Mouse (Mus musculus) T-helper 2 cell (primary cell): Measurements from ENCODE around the gene Gm16503.
"Not testable (repeated sequence)": the region's sequence is repeated elsewhere in the genome, so short reads cannot be mapped to it uniquely, and the experiment has no call there.

ENCODE experiments used
- in situ Hi-C: fragments of 300-600 bp; cut with MboI, MseI; formaldehyde crosslinking; loops from one replicate; pipeline ENCODE4 v1.15.1; 2025; ENCODE audit warnings: high pct_unique_total_duplicates

Gm16503 gene

GRCm38 (mm10) chr4:147539918-147540317 is at the start of gene Gm16503:
Gm16503 (plus strand) TSS chr4:147540218.
- in situ Hi-C loops, result not testable (repeated sequence)

DNA sequence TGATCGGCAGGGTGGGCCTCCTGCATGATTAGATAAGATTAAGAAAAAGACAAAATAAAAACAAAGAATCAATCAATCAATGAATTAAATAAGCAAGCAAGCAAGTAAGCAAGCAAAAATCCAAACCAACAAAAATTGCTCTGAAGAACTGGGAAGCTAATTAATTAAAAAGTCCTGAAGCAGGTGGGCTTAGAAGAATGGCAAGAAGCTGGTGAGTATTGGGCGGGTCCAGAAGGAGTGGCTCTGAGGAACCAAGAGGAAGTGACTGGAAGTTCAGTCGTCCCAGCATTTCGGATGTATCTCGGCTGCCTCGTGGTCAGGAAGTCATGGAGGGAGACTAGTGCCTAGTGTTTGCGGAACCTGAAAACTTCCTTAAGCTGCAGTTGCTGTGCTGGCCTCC is 47.9 kb upstream of the Gm16503 start, which contains the start of gene Zfp982:
TSS of gene Zfp982 (plus strand) at position 301 of the 400 bp plus-strand sequence.
- in situ Hi-C loops, result not testable (repeated sequence)

- in situ Hi-C loops, result not testable (repeated sequence)
Measured at GRCm38 (mm10) chr4:147498772-147499613, 41.0 kb upstream of the Gm16503 start.

DNA sequence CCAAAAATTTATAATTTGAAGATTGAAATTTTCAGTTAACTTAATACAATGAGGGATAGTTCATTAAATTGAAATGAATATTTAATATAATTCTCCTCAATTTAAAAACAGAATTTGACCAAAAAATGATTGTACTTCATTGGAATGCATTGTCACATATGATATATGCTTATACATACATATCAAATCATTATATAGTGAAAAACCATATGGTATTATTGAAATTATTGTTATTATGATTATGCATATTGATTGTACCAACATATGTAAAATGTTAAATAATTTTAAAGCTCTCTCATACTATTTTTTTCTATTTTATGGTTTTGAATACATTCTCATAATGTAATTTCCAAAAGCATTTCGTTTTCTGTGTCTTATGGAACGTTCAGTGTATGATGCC is 30.8 kb upstream of the Gm16503 start:
- in situ Hi-C loops, result no loop called here

GRCm38 (mm10) chr4:147518981-147519380 is 21.0 kb upstream of the Gm16503 start:
- in situ Hi-C loops, result loop anchor here (5.0 to 10.0 kb wide), 2 partner anchors 1464 to 1962 kb away; no protein-coding TSS in a partner anchor

- in situ Hi-C loops, result loop anchor here (5.0 kb wide), 1 partner anchor 67 kb away; no protein-coding TSS in a partner anchor
Measured at GRCm38 (mm10) chr4:147520100-147520499, 19.9 kb upstream of the Gm16503 start.

DNA sequence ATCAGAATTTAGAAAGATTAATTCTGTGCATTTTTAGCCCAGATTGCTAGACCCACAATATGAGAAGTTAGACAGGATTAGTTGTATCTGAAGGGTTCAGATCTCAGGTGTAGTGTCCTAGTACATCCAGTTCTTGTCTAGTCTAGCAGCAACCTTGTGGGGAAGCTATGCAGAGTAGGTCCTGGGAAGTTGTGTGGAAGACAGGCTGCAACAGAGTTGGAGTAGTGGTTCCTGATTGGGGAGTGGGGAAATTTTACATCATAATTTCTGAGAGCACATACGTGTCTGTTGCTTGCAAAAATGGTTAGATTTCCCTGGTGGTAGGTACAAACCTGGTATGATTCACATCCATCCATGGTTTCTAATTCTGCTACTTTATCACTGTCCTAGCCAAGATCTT is 14.9 kb upstream of the Gm16503 start:
- in situ Hi-C loops, result no loop called here

GRCm38 (mm10) chr4:147530366-147530765 is 9.7 kb upstream of the Gm16503 start:
- in situ Hi-C loops, result no loop called here

DNA sequence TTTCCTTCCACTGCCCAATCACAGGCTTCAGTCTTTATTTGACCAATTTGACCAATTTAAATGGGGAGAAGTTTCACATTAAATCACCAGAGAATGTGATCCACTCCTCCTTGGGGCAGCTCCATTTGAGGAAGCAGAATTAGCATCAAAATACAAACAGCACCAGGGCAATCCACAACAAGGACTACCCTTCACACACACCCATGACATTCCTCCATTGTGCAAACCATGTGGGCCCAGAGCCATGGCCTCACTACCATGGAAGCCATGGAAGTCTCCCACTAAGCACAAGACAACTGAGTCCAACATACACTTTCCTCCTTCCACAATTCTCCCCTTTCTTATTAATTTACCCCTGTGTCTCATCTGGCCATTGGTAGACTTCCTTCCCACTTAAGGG is 4.1 kb upstream of the Gm16503 start:
- in situ Hi-C loops, result not testable (repeated sequence)

- in situ Hi-C loops, result no loop called here
Measured at GRCm38 (mm10) chr4:147537702-147538101, 2.3 kb upstream of the Gm16503 start.

GRCm38 (mm10) chr4:147541105-147541504 is 1.1 kb downstream of the Gm16503 start:
- in situ Hi-C loops, result no loop called here

GRCm38 (mm10) chr4:147553071-147553470 is 13.1 kb downstream of the Gm16503 start, which contains the start of gene Zfp985:
Zfp985 (plus strand) TSS chr4:147553277.
- in situ Hi-C loops, result not testable (repeated sequence)

DNA sequence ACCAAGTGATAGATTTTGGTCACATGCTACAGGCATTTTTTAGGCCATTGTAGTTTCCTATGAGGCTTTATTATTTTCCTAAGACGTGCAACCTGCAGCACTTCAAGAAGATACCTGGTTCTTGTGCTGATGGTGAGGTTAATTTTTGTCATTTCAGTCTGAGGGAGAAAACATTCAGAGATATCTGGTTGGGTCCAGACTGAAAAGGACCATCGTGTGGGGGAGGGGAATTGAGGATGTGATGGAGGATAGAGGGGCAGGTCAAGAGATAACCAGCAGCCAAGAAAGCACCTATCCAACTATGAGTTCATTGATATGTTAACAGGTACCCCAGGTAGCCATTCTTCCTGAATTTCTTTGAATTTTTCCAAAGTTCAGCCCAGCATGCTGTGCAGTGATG is 14.3 kb downstream of the Gm16503 start:
- in situ Hi-C loops, result not testable (repeated sequence)

DNA sequence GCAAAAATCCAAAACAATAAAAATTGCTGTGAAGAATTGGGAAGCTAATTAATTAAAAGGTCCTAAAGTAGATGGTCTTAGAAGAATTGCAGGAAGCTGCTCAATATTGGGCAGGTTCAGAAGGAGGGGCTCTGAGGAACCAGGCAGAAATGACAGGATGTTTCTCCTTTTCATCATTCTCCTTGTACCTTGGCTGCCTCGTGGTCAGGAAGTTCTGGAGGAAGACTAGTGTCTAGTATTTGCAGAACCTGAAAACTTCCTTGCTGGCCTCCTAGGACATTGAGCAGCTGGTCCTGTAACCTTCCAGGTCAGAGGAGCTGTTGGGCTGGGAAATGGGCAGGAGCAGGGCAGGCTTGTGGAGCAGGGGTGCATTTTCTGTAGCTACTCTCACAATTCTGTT is 16.9 kb downstream of the Gm16503 start:
- in situ Hi-C loops, result not testable (repeated sequence)

- in situ Hi-C loops, result not testable (repeated sequence)
Measured at GRCm38 (mm10) chr4:147558011-147558410, 18.0 kb downstream of the Gm16503 start.

DNA sequence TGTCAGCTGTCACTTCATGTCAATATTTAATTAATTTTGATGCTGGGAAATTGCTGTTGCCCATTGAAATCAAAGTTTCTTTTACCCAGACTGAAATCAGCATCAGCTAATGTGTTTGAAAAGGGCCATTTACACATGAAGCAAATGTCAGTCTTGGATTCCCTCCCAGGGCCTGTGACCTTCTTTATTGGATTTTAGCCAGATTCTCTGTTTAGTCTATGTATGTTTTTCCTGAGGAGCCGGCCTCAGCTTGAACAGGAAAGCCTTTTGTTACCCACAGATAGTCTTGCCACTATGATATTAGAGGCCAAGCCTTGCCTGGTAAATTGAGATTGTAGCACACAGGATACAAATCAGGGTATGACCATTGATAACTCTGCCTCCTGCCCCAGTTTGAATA is 19.1 kb downstream of the Gm16503 start:
- in situ Hi-C loops, result not testable (repeated sequence)

- in situ Hi-C loops, result loop anchor here (5.0 to 10.0 kb wide), 3 partner anchors 127 to 1691 kb away; no protein-coding TSS in a partner anchor
Measured at GRCm38 (mm10) chr4:147565426-147566220, 25.6 kb downstream of the Gm16503 start.

DNA sequence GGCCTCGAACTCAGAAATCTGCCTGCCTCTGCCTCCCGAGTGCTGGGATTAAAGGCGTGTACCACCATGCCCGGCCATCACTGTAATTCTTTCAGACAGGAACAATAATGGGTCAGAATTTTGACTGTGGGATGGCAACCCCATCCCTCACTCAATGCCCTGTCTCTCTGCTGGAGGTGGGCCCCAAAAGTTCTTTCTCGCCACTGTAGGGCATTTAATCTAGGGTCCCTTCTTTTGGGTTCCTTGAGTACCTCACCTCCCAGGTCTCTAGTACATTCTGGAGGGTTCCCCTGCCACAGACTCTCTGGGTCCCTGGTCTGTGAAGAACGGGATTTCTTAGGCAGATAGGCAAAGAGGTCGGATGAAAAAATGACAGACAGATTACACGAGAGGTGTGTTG is 31.1 kb downstream of the Gm16503 start:
- in situ Hi-C loops, result not testable (repeated sequence)

DNA sequence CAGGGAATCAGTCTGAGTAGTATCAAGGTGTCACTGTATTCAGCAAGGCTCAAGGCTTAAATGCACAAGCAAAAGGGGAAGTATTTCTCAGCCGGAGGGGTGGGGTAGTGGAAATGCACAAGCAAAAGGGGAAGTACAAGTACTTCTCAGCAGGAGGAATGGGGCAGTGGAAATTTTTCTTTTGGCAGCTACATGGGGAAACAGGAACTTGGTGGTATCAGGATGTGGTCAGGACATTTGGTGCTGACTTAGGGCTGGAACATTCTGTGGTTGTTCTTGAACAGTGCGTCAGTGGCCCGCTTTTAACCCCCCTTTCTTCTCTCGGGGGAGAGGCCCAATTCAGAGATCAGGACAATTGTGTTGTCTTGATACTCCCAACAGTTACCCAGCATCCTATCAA is 39.4 kb downstream of the Gm16503 start:
- in situ Hi-C loops, result loop anchor here (25.0 kb wide), 1 partner anchor 1292 kb away; no protein-coding TSS in a partner anchor

DNA sequence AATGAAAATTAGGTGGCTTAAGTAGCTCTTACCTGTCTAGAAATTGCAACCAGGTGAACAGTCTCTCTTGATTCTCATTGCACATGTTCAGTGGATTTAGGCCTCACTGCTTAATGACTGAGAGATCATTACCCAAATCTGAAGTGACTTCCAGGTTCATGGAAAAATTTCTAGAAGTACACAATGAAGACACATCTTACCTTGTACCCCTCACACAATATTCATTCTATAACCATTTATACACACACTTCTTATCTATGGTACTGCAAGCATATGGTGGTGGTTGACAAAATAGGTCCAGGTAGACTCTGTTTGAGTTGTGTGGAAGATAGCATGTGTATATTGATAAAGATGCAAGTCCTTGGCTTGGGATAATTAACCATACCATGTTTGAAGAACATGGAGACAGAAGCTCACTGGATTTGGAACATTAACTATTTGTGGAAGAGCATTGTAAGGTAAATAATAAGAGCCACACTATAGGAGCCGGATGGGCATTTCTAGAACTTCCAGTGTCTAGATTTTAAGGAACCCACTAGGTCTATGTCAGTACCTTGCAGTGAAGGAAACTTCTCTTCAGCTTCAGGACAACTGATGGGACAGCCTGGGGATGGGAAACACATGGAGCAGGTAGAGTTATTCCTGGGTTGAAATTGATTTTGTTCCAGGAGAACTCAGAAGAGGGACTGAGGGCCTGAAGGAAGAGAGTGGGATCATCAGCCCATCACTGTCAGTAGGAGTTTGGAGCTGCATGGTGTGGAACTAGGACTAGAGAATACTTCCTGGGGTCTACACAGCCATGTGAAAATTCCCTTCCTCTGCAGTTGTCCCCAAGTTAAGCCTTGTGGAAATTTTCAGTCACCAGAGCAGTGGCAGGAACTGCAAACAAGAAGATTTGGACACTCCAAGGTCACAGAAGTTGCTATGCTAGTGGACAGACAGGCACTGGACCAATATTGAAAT is 46.8 kb downstream of the Gm16503 start:
- in situ Hi-C loops, result loop anchor here (5.0 to 25.0 kb wide), 2 partner anchors 64 to 1299 kb away; no protein-coding TSS in a partner anchor
